Mouse (Mus musculus): ENCODE results near the gene Pygb.

The Pygb gene

GRCm38 (mm10) chr2:150842049-150842461 lies 55.5 kb downstream of the Pygb start:
- DNase-seq (ENCODE audit: low spot score), result no peak

DNA sequence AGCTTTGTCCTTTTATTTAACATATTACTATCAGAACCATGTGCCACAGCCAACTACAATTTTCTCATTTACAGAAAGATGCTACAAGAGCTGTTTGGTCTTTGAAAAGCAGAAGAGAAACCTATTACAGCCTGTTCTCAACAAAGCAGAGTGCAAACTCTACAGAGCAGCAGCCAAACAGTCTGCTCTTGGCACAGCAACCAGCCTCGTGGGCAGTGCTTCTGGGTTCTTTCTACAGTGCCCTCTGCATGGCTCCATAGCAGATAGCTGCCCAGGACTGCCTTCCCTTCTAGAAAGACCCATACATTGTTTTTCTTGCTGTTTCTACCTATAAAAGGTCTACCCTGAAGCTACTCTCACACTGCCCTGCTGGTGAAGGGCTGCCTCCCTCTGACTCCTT lies 58.3 kb downstream of the Pygb start:
- DNase-seq (ENCODE audit: low spot score), result no peak

- no peak for DNase-seq (ENCODE audit: low spot score)
Measured at GRCm38 (mm10) chr2:150847436-150847995, 61.0 kb downstream of the Pygb start.

DNA sequence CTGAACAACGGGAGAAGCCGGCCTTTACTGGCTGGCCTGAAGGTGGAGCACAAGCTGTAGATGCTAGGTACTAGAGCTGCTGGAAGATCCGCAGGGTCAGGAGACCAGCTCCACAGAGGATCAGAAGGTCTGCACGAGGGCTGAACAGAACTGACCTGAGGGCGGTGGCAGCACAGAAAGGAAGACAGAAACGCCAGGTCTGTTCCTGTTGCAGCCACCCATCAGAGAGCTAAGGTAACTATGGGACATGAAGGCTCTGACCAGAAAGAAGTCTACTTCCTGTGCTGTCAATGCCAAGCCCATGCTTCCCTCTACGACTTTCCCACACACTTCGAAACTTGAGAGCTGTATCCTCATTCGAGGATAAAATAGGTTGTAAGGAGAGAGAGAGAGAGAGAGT lies 64.7 kb downstream of the Pygb start:
- no peak for DNase-seq (ENCODE audit: low spot score)

- DNase-seq (ENCODE audit: low spot score), result peak; percentile 2
Measured at GRCm38 (mm10) chr2:150855186-150855585, 68.7 kb downstream of the Pygb start.

DNA sequence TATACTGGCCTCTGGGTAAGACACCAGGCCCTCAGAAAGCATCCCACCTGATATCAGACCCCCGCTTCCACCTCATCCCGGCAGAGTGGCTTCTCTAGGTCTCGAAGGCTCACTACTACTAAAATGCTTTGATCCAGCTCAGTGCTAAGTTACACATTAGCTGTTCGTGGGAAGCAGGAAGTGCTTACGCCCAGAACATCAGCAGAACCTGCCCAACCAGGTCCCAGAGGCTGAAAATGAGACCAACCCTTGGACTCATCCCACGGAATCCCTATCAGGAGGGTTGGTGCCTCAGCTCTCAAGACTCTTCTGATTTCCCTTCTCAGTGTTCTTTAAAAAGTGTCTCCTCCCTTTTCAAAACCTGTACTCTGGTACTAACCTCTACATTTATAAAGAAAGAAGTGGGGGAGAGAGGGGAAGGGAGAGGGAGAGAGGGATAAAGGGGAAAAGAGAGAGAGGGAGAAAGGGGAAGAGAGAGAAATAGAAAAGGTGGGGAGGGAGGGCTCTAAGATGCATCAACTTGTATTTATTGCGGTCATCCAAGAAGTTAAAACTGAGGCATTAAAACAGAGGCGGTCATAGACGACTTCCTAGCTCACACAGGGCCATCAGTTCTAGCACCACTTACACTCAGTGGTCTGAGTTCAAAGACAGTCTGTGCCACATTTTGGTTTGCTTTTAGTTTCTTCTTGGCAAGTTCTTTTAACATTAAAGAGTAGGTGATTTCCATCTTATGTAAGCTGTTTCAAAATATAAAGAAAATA lies 72.4 kb downstream of the Pygb start:
- no peak for DNase-seq (ENCODE audit: low spot score)

GRCm38 (mm10) chr2:150859709-150860470 lies 73.4 kb downstream of the Pygb start:
- no peak for DNase-seq (ENCODE audit: low spot score)

DNA sequence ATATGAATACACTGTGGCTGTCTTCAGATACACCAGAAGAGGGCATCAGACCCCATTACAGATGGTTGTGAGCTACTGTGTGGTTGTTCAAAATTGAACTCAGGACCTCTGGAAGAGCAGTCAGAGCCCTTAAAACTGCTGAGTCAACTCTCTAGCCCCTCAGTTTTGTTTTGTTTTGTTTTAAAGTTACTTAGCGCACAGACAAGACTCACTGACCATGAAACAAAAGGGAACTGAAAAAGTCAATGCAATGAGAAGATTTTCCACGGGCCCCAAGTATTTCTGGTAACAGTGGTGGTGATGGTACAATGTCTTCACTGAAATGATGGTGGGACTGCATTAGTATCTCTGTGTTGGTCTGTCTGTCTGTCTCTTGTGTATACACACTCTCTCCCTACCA lies 74.6 kb downstream of the Pygb start:
- DNase-seq (ENCODE audit: low spot score), result no peak

- no peak for DNase-seq (ENCODE audit: low spot score)
Measured at GRCm38 (mm10) chr2:150867021-150867420, 80.5 kb downstream of the Pygb start.

DNA sequence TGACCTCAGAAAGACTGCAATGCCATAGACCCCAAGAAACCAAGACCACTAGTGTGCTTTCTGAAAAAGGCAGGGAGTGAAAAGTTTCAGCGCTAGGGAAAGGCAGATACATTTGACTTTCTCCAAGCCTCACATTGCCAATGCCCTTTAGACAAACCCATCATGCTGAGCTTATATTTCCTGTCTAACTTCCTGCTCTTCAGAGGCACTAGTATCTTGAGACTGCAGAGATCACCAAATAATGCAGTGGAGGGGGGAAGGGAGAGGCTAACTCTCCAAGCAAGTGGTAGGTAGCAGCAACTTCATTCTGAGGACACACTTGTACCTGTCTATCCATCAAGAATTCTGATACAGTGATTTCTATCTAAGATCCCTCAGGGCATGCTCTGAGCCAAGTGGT lies 82.9 kb downstream of the Pygb start:
- no peak for DNase-seq (ENCODE audit: low spot score)

- no peak for DNase-seq (ENCODE audit: low spot score)
Measured at GRCm38 (mm10) chr2:150874508-150874907, 88.0 kb downstream of the Pygb start.

GRCm38 (mm10) chr2:150875226-150875625 lies 88.7 kb downstream of the Pygb start:
- no peak for DNase-seq (ENCODE audit: low spot score)

DNA sequence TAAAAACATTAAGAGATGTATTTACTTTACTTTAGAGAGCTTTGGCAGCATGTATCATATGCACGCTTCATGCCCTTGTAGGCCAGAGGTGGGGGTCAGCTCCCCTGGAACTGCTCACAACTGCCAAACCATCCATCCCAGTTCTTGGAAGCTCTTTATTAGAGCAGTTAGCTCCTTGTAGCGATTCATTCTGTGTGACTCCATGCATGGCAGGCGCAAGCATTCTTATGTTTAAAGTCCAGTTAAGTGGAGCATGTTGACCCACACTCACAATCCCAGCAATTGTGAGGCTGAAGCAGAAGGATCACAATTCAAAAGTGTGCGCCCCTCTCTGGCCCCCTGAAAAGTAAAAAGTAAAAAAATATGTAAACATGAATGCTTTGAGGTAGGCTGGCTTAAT lies 91.0 kb downstream of the Pygb start:
- DNase-seq (ENCODE audit: low spot score), result no peak

Measured in embryo, embryonic 10 days (tissue).